In genomic region chr1:156749136-156749535, GRCm38 (mm10) we compare ENCODE assay signal across 14 mouse cellular contexts.
"Had no signal": no experiment of that assay in that cellular context is flagged by ENCODE, and none has a peak within 500 bp of the region (broad histone marks: within the 10 kb centered on the region; RNA-seq: fewer than 3 reads in every experiment).

No protein-coding gene starts in this region.

- ATAC-seq: intestine, postnatal 0 days had no signal

- H3K4me3 ChIP-seq: layer of hippocampus, adult 2 months; limb, embryonic 10.5 days; limb, embryonic 13.5 days had no signal

- H3K27ac ChIP-seq: kidney, postnatal 0 days; layer of hippocampus, adult 2 months had no signal

- H3K36me3 ChIP-seq: limb, embryonic 10.5 days; limb, embryonic 13.5 days had no signal

- H3K27me3 ChIP-seq: limb, embryonic 13.5 days had no signal

- H3K9ac ChIP-seq: limb, embryonic 13.5 days had no signal

- H3K9me3 ChIP-seq: limb, embryonic 10.5 days; limb, embryonic 13.5 days had no signal

- DNase-seq: kidney, adult 2 months; kidney, postnatal 25 days; lung, adult 2 months; lung, postnatal 14 days; lung, postnatal 4 days; thymus, adult 18-20 months; thymus, postnatal 14 days; thymus, postnatal 4 days had no signal

- H3K4me2 ChIP-seq: limb, embryonic 13.5 days; midbrain, embryonic 11.5 days had no signal
